Mouse (Mus musculus): ENCODE results near the gene Rsu1.

- TF ChIP-seq POLR2A (IDR thresholded peaks at IDR 0.05; ENCODE audit: low read depth, low read length), result no peak
- TF ChIP-seq CTCF (IDR thresholded peaks at IDR 0.05; ENCODE audit: extremely low read depth, insufficient read depth, insufficient read length, insufficient replicate concordance), result no peak
These were observed 7.1 kb upstream of the Rsu1 start for GRCm38 (mm10) chr2:13278114-13278862.
